Mouse (Mus musculus) mesoderm, embryonic 11.5 days (tissue): ENCODE results near the gene 1700028K03Rik.

ENCODE experiments used
- DNase-seq: peaks from one replicate; pipeline ENCODE4 v3.0.0-alpha.2; 2012; ENCODE audit warnings: low read depth, low spot score

1700028K03Rik gene

DNA sequence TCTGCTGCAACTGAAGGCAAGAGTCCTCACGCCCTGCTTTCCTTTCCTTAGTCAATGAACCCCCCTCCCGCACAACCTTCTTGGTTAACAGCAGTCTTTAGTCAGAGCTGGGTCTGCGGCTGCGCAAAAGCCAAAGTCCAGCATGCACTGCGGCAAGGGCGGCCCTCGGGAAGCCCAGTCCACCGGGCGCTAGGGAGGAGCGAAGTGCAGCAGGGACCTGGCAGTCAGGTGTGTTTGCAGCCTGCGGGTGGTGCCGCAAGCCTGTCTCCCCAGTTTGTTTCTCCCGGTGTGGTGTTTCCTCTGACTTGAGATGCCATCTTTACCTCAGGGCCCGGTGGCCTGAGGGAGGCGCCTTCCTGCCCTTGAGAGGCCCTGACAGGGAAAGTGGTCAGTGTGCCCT, at the start of gene 1700028K03Rik:
1700028K03Rik (plus strand) TSS at position 129 of the 400 bp plus-strand sequence.
- no peak for DNase-seq

DNA sequence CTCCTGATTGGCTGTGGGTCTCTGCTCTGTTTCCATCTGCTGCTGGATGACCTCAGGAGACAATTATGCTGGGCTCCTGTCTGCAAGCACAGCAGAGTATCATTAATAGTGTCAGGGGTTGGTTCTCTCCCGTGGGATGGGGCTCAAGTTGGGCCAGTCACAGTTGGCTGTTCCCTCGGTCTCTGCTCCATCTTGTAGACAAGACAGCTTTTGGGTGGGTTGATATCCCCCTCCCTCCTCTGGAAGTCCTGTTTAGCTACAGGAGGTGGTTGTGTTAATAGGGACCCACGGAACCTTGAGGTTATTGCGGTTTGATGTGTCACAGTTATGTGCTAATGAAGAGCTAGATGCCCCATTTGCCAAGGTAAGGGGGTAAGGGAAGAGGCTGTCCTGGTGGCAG, 45.5 kb upstream of the 1700028K03Rik start:
- no peak for DNase-seq

DNA sequence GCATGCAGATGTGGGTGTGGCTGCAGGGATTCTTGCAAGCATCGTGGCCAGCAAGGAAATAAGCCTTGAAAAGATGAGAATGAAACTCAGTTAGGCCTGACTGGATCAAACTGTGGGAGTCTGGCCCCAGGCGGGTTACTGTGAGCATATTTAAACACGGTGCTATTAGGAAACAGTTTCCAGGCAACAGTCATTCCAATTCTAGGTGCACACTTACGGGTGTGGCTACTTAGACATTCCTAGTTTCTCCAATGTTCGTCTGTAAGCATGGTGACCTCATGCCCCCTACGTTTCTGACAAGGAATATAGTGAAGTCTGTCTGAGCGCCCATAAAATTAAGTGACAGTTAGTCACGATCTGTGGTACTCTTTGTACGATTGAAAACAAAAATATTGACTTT, 43.5 kb upstream of the 1700028K03Rik start:
- no peak for DNase-seq

DNA sequence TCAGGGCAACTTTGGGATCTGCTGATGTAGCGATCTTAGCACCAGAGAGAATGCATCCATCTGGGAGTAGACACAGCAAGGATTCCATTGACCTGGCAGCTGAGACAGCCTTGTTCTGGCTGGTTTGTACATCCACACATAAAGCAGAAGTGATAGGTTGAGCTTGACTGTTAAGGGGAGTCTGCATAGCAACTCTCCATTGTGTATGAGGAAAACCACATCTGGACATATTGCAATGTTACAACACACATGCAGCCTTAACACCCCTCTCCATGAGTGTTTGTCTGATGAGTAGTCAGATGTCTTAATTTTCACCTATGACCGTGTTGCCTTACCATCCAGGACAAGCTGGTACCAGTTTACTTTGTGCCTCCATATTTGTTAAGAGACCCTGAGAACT, 42.0 kb upstream of the 1700028K03Rik start:
- DNase-seq, result no peak

DNA sequence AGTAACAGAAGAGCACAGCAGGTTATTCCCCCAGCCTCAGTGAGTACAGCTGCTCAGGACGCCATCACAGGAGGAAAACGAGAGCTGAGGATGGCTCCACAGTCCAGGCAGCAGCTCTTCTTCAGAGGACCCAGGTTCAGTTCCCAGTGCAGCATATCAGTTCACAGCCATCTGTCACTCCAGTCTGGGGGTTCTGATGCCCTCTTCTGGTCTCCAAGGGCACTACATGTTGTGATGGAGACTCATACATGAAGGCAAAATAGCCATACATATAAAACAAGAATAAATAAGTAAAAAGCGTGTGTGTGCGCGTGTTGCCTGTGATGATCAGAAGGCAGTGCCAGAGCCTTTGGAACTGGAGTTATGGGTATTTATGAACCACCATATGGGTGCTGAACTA, 39.8 kb upstream of the 1700028K03Rik start:
- DNase-seq, result no peak

DNA sequence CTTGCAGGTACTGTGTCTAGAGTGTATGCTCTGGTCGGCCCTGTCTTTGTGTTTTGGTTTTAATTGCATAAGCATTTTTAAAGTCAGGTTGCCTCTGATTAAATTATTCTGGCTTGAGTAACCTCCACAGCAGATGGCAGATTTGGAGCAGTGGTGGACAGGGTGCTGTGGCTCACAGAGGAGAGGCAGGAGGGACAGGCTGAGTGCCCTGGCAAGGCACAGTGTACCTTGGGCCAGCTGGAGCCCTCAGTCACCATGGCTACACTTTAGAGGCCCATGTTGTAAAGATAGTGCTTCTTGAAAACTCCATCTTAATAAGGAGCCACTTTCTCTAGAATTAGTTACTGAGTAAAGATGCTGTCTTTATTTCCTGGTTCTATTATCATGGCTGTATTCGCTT, 38.5 kb upstream of the 1700028K03Rik start:
- DNase-seq, result no peak

DNA sequence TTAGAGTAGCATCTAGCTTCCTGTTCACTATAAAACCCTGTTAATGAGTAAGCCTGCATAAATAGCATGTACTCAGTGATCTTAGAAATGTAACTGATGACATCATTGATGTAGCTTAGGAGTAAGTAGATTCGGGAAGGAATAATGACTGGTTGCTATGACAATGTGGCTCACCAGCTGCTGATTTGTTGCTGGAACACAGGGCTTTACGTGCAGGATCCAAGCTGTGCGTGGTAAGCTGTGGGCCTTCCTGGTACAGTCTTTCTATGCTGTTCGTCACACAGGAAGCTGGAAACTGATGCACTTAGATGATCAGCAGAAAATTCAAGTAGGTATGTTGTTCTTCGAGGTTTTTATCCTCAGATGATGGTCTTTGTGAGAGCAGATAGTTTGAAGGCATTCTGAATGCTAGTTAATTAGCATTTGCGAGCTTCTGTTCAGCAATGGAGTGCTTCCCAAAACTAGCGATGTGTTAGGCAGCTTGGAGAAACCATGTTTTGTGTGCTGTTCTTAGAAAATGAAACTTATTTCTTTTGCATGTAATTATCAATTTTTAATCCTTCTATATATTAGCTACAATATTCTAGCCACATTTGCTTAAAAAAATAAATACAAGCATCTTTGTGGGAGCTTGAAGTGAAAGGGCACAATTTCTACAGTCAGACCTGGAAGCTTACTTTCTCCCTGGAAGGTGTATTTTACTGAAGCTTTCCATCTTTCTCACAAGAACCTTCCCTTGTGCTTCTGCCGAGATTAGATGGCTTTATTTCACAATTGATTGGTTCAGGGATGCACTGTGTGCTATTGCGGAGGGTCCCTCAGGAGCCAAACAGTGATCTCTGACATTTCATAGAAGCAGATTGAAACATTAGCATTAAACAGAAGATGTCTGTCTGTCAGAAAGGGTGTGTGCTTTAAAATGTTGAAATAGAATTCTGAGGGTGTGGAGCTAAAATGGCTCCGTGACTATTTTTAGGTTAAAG, 36.7 kb upstream of the 1700028K03Rik start:
- peak; percentile 52 for DNase-seq

DNA sequence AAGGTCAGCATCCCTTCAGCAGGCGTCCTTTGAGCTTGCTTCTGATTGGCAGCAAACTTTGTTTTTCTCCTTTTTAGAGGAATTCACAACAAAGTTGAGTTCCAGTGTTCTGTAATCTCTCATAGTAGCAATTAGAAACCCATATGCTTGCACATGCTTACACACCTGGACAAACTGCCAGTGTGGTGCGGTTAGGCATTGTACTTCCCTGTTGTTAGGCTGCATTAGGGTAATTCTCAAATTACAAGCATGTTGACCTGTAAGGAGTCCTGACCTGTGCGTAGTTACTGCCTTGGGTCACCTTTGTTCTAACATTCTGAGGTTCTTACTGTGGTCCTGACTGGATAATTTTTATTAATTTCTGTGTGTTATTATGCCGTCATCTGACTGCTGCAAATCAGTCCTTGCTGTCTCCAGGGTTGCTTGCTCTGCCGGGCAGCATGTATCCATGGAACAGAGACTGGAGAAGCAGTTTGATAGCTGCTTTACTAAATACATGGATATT, 35.7 kb upstream of the 1700028K03Rik start:
- no peak for DNase-seq

DNA sequence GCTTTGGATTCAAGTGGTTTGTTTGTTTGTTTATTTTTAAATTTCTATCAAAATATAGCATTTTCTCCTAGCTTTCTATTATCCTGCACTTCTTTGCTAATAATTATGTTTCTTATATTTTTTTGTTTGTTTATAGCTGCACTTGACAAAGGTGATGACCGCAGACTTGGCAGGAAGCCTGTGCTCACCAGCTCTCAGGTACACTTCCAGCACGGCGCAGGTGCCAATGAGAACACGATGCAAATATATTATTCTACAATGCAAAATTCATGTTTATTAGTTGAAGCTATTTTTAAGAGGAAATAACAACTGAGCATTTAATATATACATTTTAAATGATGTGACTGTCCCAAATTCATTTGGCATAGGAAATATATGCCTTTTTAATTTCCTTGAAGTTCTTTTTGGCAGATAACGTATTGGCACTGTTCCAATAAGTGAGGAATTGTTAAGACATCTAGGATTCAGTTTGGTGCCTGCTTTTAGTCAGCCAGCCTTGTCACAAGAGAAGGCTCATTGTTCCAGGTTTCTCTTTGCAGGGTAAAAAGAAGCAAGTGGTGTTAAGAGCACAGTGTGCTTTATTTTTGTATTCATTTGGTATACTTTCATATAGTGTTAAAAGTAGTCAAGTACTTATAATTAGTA, 34.5 kb upstream of the 1700028K03Rik start:
- no peak for DNase-seq

DNA sequence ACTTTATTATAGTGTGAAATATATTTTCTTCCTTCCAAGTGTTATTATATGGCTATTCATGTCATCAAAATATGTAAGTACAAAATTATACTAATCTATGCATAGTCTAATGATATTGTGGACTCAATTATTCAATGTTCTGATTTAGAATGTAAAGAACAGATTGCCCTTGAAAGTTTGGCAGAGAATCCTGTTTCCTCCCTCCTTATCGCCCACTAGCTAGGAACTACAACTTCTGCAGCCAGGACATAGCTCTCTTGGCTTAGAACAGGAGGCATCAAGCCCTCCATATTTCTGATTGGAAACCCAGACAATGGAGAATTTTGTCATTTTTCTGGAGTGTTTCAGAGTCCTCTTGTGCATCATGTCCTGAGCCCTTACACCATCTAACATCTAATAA, 33.8 kb upstream of the 1700028K03Rik start:
- DNase-seq, result no peak

DNA sequence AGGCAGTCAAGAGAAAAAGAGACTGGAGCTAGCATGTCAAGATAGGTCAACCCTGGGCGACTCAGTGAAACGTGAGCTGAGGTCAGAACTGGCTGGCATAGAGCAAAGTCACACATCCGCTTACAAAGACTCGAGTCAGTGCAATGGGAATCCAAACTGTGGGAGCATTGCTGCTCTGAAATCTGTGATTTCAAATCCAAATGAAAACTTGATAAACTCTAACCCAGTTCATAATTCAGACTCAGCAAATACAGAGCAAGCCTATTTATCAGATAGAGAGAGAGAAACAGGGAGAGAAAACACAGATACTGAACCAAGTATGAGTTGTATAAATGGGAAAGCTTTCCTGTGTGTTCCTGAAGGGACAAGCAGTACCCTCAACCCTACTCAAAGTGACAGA, 27.2 kb upstream of the 1700028K03Rik start, which contains the start of gene Gm42669:
Gm42669 (plus strand) TSS at position 301 of the 400 bp plus-strand sequence.
- no peak for DNase-seq

DNA sequence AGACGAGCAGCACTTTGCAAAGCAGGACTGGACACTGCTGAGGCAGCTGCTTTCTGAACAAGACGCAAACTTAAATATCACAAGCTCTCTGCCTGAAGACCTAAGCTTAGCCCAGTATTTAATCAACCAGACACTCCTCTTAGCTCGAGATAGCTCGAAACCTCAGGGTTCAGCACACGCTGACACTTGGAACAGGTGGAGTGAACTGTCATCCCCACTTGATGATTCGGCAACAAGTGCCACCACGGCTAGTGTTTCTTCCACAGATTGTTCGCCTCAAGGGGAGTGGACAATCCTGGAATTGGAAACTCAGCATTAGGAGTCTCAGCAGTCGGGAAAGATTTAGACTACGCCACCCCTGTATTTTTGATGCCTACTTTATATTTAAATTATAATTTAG, 24.0 kb upstream of the 1700028K03Rik start:
- no peak for DNase-seq

DNA sequence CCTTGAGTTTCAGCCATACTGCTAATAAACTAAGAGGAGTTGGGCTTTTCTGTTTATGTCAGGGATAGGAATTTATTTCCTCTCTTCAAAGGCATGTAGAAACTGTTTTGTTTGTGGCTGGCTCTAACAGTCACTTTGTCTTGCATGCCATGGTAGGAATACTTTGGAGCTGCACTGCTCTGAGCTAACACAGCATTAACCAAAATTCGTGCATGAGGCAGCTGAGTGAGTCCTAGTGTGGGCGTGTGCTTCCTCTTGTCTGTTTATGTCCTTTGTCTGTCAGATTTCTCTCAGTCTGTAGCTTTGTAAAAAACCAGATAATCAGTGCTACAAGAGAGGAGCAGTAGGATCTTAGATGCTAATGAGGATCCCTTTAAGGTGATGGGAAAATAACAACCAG, 23.2 kb upstream of the 1700028K03Rik start:
- no peak for DNase-seq

DNA sequence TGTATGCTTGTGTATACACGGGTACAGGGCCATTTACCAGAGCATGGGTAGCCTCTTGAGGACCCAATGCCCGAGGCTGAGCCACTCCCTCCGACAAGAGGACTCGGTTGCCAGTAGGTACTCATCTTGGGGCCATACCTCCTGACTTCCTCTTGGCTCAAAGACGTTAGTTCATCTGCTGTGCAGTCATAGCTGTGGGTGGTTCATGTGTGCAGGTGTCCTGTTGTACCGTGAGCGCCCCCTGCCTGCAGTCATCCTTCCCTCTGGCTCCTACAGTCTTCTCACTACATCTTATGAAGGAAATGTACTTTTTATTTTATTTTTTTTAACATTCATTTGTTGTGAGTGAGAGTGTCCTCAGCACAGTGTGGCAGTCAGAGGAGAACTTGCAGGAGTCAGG, 20.9 kb upstream of the 1700028K03Rik start:
- DNase-seq, result peak; percentile 48

DNA sequence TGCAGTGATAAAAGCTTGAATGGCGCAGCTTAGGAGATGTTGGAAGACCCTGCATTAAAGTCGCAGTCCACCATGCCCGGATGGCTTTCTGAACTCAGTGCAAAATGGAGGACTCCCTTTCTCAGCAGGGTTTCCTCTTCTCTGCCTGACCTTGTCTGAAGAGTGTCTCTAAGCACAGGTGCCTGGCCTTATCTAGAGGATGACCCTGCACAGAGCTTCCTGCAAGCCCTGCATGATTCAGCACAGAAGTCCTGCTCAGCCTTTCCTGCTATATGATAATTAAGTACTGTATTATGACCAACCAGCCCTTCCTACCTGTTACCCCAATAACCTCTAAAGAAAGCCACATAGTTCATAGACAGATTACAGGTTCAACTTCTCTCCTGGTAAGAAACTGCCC, 19.1 kb upstream of the 1700028K03Rik start:
- DNase-seq, result no peak

DNA sequence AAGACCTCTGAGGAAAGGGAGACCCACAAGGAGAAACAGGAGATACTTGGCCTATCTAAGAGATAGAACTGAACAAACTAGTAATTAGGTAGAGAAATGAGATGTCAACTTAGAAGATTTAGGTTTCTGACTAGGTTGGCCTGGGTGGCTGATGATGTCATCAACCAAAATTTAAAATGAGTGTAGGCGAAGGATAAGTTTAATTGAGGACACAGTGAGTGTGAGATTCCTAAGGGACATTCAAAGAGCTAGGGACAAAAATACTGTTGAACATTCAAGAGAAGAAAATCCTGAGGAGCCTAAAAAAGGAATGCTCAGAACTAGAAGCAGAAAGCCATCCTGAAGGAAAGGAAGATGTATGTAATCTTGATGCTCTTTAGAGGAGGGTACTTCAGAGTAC, 18.4 kb upstream of the 1700028K03Rik start:
- DNase-seq, result no peak

DNA sequence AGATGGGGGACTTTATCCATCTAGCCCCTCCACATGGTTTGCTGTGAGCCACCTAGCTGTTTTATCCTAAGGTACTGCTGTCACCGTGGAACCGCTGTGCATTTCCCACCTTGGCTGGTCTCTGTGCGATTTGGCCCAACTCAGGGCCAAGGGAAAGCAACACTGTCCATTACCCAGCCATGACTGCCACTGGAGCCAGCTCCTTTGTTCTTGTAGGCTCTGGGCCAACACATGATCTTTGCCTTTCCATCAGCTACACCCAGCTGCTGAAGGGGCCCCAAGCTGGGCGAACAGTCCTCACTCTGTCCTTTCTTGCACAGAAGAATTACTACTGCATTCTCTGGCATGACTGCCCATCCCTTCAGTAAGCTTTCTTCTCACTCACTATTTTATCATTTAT, 15.9 kb upstream of the 1700028K03Rik start:
- DNase-seq, result no peak

DNA sequence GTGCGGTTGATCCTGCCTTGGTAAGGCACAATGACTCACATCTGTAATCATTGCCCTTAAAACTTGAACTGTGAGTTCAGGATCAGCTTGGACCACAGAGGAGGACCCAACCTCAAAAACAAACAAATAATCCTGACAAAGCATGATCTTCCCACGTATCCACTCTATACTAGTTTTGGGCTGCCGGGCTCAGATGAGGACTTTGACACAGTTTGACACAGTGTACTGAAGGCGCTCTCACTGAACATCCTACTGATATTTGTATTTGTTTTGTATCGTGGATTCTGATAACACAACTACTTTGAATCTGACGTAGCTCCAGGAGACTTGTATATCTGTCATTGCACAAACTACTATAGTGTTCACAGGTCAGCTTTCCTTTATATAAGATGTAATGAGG, 13.1 kb upstream of the 1700028K03Rik start:
- DNase-seq, result no peak

DNA sequence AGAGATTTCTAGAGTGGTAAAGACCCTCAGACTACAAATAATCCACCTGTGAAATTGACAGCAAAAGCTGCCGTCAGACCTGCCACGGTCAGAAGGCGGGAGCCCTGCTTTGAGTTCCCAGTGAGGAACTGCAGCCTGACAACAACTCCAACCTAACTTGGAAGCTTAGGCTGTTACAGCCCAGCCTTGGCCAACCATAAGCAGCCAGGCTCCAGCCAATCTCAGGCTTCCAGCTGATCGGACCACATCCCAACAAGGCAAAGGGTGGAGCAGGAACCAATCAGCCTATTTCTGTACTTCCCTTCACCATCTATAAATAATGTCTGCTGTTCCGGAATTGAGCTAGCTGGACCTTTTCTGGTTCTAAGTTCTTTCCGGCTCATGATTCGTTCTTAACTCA, 12.6 kb upstream of the 1700028K03Rik start:
- DNase-seq, result no peak

DNA sequence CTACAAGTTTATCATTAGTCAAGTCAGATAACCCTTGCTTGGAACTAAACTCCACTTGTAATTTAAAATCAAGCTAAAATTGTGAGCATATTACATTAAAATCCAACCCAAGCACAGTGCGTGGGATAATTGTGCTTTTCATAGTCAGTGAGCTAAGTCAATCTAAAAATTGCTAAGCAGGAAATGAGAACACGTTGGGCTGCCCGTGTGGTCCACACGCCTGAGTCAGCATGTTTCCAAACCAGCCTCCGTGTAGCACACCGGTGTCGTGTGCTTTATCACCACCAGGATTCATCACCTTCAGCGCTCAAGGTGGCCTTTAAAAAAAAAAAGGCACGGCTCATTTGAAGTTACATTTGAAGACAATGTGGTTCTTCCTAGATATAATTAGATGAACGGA, 10.2 kb upstream of the 1700028K03Rik start:
- DNase-seq, result no peak

DNA sequence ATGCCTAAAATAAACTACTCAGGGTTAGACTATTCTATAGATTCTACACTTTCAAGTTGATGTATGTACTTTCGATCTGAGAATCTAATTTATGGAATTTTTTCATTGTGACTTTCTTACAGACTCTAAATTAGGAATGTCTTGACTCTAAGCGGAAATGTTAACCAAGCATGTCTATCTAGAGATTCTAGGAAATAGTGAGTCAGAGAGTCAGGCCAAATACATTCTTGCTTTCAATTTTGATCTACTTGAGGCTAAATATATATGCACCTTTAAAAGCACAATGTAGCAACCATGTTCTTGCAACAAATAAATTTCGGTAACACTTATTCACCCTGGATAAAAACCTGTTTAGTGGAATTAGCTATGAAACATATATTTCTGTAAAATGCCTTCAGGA, 5.7 kb upstream of the 1700028K03Rik start:
- no peak for DNase-seq

DNA sequence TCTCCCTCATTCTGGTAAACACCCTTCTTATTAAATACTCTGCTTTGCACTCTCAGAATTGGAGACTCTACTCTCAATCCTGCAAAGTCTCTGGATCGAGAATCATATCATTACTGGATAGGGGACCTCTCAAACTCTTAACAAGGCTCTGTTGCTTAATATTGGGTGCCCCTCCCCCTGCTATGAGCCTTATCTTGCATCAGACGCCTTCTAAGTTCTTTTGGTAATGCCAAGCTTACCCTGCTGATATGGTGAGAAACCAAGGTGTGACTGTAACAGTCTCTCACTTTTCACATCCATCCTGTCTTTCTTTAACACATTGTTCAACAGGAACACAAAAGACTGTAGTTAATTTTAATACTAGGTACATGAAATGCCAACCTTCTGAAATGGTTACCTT, 919 bp upstream of the 1700028K03Rik start:
- no peak for DNase-seq

DNA sequence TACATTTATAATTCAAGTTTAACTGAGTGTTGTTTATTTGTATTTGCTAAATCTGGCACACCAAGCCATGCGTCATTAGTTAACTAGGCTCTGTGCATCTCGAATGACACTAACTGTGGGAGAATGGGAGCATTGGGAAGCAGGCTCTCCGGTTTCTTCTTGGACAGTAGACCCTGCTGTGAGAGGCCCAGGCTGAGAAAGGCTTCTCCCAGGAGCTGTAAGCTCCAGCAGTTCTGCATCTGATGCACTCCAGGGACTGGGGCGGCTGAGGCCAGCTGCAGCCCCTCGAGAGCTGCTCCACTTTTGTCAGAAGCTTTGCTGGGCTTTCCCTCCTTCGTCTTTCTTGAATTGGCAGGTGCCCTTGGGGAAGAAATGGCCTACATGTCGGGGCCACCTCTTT, 7.2 kb downstream of the 1700028K03Rik start:
- peak; percentile 8 for DNase-seq
